Mouse (Mus musculus) intestine, embryonic 14.5 days (tissue): Measurements from ENCODE around the gene Scn1b. TPM values are rescaled to one million over a fixed set of nuclear protein-coding genes. Genes with fewer than 3 reads are reported as not detected.

Experiments
- ATAC-seq: fragments of 200-750 bp; cut with Nextera tagmentation; replicated peaks from 2 replicates; pipeline ENCODE4 v1.8.0; 2017; ENCODE audit warnings: low read depth, moderate number of reproducible peaks, moderate TSS enrichment, moderate library complexity; ENCODE audit not compliant: low FRiP score, low TSS enrichment
- DNase-seq: peaks from one replicate; pipeline ENCODE4 v3.0.0-alpha.2; 2018; ENCODE audit warnings: low spot score
- H3K27ac ChIP-seq: fragments of 300-500 bp; sonication (generic); 2 replicates; pipeline ENCODE4 v1.5.1; 2014; ENCODE audit warnings: low read depth, mild to moderate bottlenecking, control low read depth
- H3K27me3 ChIP-seq: fragments of 300-500 bp; sonication (generic); replicated peaks from 2 replicates; pipeline ENCODE4 v1.6.1; 2014; ENCODE audit warnings: low read length, control low read depth; ENCODE audit not compliant: control insufficient read depth, insufficient read depth
- H3K36me3 ChIP-seq: fragments of 300-500 bp; sonication (generic); 2 replicates; pipeline ENCODE4 v1.6.1; 2014; ENCODE audit warnings: low read length, control low read depth; ENCODE audit not compliant: control insufficient read depth, insufficient read depth
- H3K4me1 ChIP-seq: fragments of 300-500 bp; sonication (generic); replicated peaks from 2 replicates; pipeline ENCODE4 v1.6.1; 2014; ENCODE audit warnings: low read length, control low read depth, mixed read lengths; ENCODE audit not compliant: control insufficient read depth, insufficient read depth
- H3K4me2 ChIP-seq: fragments of 300-500 bp; sonication (generic); 2 replicates; pipeline ENCODE4 v1.6.1; 2014; ENCODE audit warnings: low read length
- H3K4me3 ChIP-seq: fragments of 300-500 bp; sonication (generic); 2 replicates; pipeline ENCODE4 v1.5.1; 2014; ENCODE audit warnings: low read depth, low read length, control low read depth, mixed read lengths
- H3K9ac ChIP-seq: fragments of 300-500 bp; sonication (generic); 2 replicates; pipeline ENCODE4 v1.6.1; 2014; ENCODE audit warnings: mild to moderate bottlenecking, low read length
- H3K9me3 ChIP-seq: fragments of 300-500 bp; sonication (generic); 2 replicates; pipeline ENCODE4 v1.6.1; 2016; ENCODE audit warnings: low read length, control low read depth; ENCODE audit not compliant: control insufficient read depth
- WGBS: fragments of 180-500 bp; shearing (Covaris S2); extraction: QIAGEN DNeasy Blood & Tissue Kit; methylation state at CpG from one replicate; pipeline ENCODE4 v1.1.7; 2014; 5-methylcytosine and 5-hydroxymethylcytosine counted together
- polyA plus RNA-seq: library from polyadenylated mRNA; unstranded; fragments of >200 nt; fragmentation: Nextera tagmentation; extraction: Ambion mirVana; gene quantifications from 2 replicates; pipeline ENCODE4 v1.2.1, GENCODE M21; 2014

The Scn1b gene
- polyA plus RNA-seq, 1 experiment from 2014 or later, result 2.4 TPM

DNA sequence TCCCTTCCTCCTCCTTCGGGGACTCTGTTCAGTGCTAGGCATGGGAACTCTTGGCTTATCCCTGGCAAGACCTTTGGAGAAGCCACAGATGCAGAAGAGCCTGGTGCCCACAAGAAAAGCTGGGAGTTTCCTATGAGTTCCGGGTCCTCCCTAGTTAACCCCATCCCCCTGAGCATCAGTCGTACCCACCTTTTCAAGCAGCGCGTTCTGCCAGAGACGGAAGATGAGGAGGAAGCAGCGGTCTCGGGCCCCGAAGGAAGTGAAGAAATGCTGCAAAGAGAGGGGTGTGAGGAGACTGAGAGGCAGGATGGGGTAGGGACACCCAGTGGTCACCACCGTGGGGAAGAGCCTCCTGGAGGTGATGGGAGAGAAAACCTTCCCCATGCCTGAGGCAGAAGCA is 14.1 kb upstream of the Scn1b start:
- Histone ChIP-seq H3K4me3 (no peak overlapping the region), H3K4me2 (no peak overlapping the region), H3K27ac (no peak overlapping the region), H3K9ac (no peak overlapping the region), H3K9me3 (no peaks in the 10 kb centered on the region), H3K4me1 (peaks cover 9% of the 10 kb centered on the region; the same call in 1 of the 2 replicates), H3K27me3 (no peaks in the 10 kb centered on the region), H3K36me3 (peaks cover 80% of the 10 kb centered on the region)
- 91% methylated on average over 10 of the region's 10 CpGs for WGBS
- DNase-seq (no peak), ATAC-seq (no peak)

DNA sequence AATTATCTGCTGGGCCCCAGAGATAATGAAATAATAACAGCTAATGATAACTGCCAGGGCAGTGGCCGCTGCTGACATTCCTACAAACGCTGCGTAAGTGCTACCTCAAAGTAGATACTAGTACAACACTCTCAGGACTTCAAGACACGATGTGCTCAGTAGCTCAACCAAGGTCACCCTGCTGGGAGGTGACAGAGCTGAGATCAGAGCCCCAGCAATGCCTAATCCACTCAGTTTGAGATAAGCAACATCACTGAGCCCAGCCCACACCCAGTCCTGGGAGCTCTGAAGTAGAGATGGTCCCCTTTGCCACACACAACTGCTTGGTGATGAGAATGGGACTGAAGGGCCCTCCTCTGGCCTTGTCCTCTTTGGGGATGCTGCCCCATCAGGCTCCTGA is 13.5 kb upstream of the Scn1b start:
- H3K4me2 ChIP-seq, result no peak overlapping the region
- H3K4me1 ChIP-seq, result peaks cover 3% of the 10 kb centered on the region; the same call in 1 of the 2 replicates
- no peaks in the 10 kb centered on the region for H3K27me3 ChIP-seq
- no peak for DNase-seq
- ATAC-seq, result no peak
- no peak overlapping the region for H3K9ac ChIP-seq
- 76% methylated on average over 4 of the region's 4 CpGs for WGBS
- H3K4me3 ChIP-seq, result no peak overlapping the region
- H3K27ac ChIP-seq, result no peak overlapping the region
- H3K9me3 ChIP-seq, result no peaks in the 10 kb centered on the region
- peaks cover 87% of the 10 kb centered on the region for H3K36me3 ChIP-seq

DNA sequence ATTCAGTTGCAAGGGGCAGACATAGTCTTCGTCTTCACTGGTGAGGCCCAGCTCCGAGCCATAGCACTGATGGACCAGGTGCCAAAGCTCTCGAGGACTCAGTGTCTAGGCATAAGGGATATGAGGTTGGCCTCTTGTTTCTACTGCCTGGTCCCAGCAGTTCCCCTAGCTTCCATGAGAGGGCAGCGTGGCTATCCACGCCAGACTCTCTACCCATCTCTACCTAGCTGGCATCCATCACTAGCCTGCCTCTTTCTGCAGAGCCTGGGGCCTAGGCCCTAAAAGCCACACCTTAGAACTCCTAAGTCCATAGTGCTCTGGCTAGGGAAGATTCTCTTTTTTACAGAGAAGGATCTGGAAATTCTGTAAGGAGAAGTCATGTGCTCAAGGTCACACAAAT is 13.0 kb upstream of the Scn1b start:
- H3K9ac ChIP-seq, result no peak overlapping the region
- H3K4me2 ChIP-seq, result no peak overlapping the region
- H3K36me3 ChIP-seq, result peaks cover 92% of the 10 kb centered on the region
- no peak overlapping the region for H3K4me3 ChIP-seq
- DNase-seq (no peak), ATAC-seq (peak; percentile 58; the same call in 1 of the 2 replicates)
- WGBS, result 63% methylated on average over 5 of the region's 5 CpGs
- no peak overlapping the region for H3K27ac ChIP-seq
- H3K27me3 ChIP-seq, result no peaks in the 10 kb centered on the region
- no peaks in the 10 kb centered on the region for H3K9me3 ChIP-seq
- no peaks in the 10 kb centered on the region for H3K4me1 ChIP-seq

DNA sequence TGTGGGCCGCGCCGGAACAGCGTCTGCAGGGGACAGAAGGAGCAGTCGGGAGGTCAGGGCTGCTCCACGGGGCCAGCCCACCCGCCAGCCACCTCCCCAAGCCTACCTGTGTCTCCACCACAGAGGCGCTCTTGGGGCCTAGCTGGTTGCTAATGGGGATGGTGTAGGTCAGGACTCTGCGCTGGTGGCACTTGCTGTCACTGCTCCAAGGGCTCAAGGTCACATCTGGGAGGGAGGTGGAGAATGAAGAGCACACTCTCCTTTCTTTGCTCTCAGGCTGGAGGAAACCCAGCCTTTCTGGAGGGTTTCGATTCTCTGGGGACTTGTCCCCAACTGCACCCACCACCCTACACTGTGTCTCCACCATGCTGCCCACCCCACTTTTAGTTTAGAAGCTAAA is 8.9 kb upstream of the Scn1b start:
- Histone ChIP-seq H3K4me2 (no peak overlapping the region), H3K4me3 (no peak overlapping the region), H3K36me3 (peaks cover 99% of the 10 kb centered on the region), H3K4me1 (no peaks in the 10 kb centered on the region), H3K27me3 (no peaks in the 10 kb centered on the region), H3K27ac (no peak overlapping the region), H3K9ac (no peak overlapping the region), H3K9me3 (no peaks in the 10 kb centered on the region)
- ATAC-seq (no peak), DNase-seq (no peak)
- WGBS, result 94% methylated on average over 10 of the region's 10 CpGs

DNA sequence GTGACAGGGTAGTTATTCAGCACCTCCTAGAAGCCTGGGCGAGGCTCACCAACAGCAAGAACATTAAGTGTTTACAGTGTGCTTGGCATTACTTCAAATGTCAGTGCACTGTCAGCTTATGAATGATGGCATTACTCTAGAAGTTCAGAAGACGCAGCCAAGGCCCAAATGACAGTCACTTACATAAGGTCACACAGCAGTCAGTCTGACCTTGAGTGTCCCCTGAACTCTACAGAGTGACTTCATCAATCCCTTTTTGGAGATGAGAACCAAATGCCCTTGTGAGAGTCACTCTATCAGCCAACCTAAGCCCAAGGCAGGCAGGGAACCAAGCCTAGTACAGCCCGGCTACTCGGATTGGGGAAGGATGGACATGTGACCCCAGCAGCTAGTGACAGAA is 5.1 kb upstream of the Scn1b start:
- Histone ChIP-seq H3K4me2 (no peak overlapping the region), H3K36me3 (peaks cover 83% of the 10 kb centered on the region), H3K9me3 (no peaks in the 10 kb centered on the region), H3K27ac (no peak overlapping the region), H3K4me1 (no peaks in the 10 kb centered on the region), H3K4me3 (no peak overlapping the region), H3K9ac (no peak overlapping the region), H3K27me3 (peaks cover 12% of the 10 kb centered on the region; the same call in 1 of the 2 replicates)
- DNase-seq (no peak), ATAC-seq (no peak)
- 95% methylated on average over 4 of the region's 4 CpGs for WGBS

DNA sequence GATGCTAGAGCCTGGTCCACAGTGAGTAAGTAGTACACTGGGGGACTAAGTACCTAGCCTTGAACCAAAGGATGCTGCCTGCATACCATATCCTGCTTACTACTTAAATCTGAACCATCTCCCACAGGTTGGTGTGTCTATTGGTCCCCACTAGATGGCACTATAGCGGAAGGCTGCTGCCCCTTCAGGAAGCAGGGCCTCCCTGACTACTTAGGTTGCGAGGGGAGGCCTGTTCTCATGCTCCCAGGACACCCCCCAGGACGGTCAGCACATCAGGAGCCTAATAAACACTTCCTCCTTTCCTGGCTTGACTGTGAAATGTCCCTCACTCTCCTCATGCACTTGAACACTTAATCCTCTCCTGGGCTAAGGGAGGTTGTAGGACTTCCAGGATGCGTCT is 4.0 kb upstream of the Scn1b start:
- H3K4me1 ChIP-seq, result no peaks in the 10 kb centered on the region
- no peak overlapping the region for H3K9ac ChIP-seq
- no peak overlapping the region for H3K4me3 ChIP-seq
- ATAC-seq, result no peak
- DNase-seq, result peak; percentile 68
- no peak overlapping the region for H3K27ac ChIP-seq
- no peaks in the 10 kb centered on the region for H3K9me3 ChIP-seq
- 21% methylated on average over 4 of the region's 4 CpGs for WGBS
- H3K27me3 ChIP-seq, result peaks cover 22% of the 10 kb centered on the region
- H3K36me3 ChIP-seq, result peaks cover 73% of the 10 kb centered on the region
- H3K4me2 ChIP-seq, result no peak overlapping the region

DNA sequence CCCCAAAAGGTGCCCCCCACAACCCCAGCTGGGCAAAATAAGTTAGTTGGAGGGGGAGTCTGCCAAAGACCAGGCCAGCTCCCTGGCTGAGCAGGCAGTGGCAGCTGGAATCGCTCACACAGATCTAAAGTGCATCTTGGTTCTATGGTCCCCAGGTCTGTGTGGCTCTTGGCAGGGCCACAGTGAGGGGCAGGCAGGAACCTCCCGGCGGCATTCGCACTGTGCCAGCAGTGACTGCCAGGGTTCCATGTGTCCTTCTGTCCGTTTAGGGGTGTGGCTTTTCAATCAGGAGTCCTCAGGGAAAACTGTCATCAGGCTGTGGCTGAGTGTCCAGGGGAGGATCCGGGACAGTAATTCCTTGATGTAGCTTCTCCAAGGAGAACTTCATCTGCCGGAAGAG is 3.4 kb upstream of the Scn1b start:
- H3K9me3 ChIP-seq, result no peaks in the 10 kb centered on the region
- peaks cover 28% of the 10 kb centered on the region for H3K27me3 ChIP-seq
- H3K27ac ChIP-seq, result no peak overlapping the region
- peaks cover 67% of the 10 kb centered on the region for H3K36me3 ChIP-seq
- no peak overlapping the region for H3K9ac ChIP-seq
- ATAC-seq, result no peak
- H3K4me3 ChIP-seq, result no peak overlapping the region
- no peaks in the 10 kb centered on the region for H3K4me1 ChIP-seq
- WGBS, result 95% methylated on average over 7 of the region's 7 CpGs
- no peak for DNase-seq
- no peak overlapping the region for H3K4me2 ChIP-seq

DNA sequence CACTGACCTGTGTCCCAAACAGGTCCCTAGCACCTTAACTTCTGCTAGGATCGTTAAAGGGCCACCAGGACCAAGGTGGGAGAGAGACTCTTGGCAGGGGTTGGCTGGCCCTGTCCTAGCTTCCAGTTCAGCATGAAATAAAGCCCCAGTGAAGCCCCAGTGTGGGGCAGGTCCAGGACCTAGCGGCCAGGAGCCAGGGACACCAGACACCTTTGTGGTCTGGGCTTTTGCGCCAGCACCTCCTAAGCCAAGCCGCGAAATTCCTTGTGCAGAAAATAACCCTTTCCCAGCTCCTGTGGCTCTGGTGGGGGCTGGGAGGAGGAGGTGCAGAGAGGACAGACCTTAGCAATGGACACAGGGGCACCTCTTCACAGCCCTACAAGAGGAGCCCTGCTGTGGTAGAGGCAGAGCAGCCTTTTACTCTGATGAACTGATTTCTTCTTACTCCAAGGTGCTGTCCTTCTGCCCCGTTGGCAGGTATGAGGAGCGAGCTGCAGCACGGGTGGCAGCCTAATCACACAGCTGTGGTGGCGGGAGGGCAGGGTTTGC is 1.4 kb upstream of the Scn1b start:
- WGBS, result 66% methylated on average over 9 of the region's 9 CpGs
- Histone ChIP-seq H3K4me1 (no peaks in the 10 kb centered on the region), H3K27ac (no peak overlapping the region), H3K4me2 (no peak overlapping the region), H3K9ac (no peak overlapping the region), H3K36me3 (peaks cover 47% of the 10 kb centered on the region), H3K4me3 (no peak overlapping the region), H3K9me3 (no peaks in the 10 kb centered on the region), H3K27me3 (peaks cover 36% of the 10 kb centered on the region)
- DNase-seq (no peak), ATAC-seq (no peak)

DNA sequence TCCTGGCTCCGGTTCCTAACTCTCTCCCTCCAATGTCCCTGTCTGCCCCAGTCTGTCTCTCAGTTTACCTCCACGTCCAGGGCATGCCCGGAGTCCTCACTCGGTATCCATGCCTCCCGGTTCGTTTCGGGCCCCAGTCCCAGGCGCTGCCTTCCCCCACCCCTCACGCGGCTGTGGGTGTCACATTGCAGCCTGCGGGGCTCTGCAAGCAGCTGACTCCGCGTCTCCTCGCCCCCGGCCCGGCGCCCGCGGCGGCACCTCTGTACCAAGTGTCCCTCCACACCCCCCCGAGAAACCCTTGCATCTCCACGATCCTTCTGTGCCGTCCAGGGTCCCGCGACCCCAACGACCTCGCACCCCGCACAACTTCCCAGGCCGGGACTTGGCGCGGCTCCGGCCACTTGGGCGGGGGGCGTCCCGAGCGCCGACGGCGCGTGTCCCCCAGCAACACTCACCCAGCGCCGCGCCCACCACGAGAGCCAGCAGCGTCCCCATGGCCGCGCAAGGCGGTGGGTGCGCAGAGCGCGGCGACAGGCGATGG is 522 bp downstream of the Scn1b start:
- no peak overlapping the region for H3K27ac ChIP-seq
- no peak; the same call in 1 of the 2 replicates for ATAC-seq
- WGBS, result 1% methylated on average over 52 of the region's 53 CpGs

More for the DNA sequence above, 522 bp downstream of the Scn1b start:
- DNase-seq, result no peak
- Histone ChIP-seq H3K4me2 (peak overlapping the region; percentile 97), H3K9ac (peak overlapping the region; percentile 46), H3K4me1 (no peaks in the 10 kb centered on the region), H3K4me3 (peak overlapping the region; percentile 53), H3K9me3 (no peaks in the 10 kb centered on the region), H3K27me3 (peaks cover 36% of the 10 kb centered on the region), H3K36me3 (peaks cover 27% of the 10 kb centered on the region)
